Mouse (Mus musculus) MN1 (cell line): Measurements from ENCODE around the gene Atp5b.
"Not testable (repeated sequence)": the region's sequence is repeated elsewhere in the genome, so short reads cannot be mapped to it uniquely, and the experiment has no call there.

Source experiments
- DNase-seq: peaks from one replicate; pipeline ENCODE4 v3.0.0-alpha.2; 2016; ENCODE audit warnings: low spot score

The Atp5b gene

GRCm38 (mm10) chr10:128082880-128083421, at the start of gene Atp5b:
Gene Atp5b (plus strand): TSS chr10:128083273.
- DNase-seq = peak; percentile 100

DNA sequence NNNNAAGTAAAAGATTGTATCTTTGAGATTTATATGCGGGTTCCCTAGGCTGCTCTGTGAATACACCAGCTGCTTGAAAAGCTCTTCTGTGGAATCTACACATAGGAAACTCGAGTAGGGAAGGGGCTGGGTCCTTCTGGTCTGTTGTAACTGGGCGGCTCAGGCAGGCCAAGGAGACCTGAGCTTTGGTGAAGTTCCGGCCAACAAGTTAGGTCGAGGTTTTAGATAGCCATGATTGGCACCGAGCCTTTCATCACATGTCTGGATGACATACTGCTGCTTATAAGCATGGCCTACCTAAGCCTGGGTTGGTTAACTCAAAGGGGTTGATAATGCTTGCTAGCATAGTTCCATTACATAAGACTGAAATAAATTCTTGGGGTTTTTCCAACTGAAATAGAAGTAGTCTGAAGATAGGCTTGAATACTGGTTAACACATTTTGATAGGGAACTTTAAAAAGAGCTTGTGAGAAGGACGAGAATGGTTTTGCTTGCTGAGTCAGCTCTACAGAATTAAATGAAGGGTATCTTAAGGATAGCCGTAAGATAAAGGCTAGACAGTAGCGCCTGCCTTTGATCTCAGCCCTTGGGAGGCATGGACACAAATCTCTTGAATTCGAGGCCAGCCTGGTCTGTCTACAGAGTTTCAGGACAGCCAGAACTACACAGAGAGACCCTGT, 46.2 kb upstream of the Atp5b start:
- DNase-seq = peak; percentile 71

DNA sequence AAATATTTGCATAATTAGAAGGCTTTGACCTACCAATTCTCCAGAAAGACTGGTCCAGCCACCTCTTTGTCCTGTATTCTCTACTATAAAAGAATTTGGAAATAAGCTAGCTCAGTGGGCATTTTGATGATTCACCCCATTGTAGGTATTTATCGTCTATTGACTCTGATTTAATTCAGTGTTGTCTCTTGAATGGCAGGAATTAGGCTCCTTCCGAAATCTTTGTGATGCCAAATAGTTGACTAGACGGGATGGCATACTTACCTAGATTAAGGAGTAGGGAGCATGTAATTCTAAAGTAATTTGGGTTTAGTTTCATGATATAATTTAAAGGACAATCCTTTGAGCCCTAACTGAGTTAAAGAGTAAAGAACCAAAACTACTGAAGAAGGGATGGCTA, 45.2 kb upstream of the Atp5b start:
- no peak for DNase-seq

- no peak for DNase-seq
Observed at GRCm38 (mm10) chr10:128039167-128039566, 43.9 kb upstream of the Atp5b start.

DNA sequence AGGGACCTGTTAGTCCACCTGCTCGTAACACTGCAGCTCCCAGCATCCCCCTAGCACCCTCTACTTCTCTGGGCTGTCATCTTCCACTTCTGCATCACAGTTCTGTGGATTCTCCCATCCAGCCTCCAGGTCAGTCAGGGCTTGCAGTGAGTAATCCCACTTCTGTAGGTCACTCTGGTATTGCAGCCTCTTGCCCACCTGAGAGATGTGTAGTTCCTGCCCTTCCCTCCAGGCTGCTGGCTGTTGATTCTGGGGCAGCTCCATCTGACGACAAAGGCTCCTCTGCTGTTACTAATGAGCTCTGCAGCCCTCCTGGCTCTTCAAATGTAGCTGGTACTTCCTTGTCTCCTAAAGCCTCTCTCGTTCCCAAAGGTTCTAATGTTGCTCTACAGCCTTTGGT, 43.2 kb upstream of the Atp5b start:
- DNase-seq = peak; percentile 72

- DNase-seq = no peak
Observed at GRCm38 (mm10) chr10:128040293-128040692, 42.8 kb upstream of the Atp5b start.

DNA sequence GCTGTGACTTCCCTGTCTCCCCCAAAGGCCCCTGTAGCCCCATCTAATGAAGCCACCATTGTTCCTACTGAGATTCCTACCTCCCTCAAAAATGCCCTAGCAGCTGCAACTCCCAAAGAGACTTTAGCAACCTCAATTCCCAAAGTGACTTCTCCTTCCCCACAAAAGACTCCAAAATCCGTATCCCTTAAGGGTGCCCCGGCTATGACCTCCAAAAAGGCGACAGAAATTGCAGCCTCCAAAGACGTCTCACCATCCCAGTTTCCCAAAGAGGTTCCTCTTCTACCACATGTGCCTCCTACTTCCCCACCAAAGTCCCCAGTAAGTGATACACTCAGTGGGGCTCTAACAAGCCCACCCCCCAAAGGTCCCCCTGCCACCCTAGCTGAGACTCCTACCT, 41.4 kb upstream of the Atp5b start:
- DNase-seq = no peak

DNA sequence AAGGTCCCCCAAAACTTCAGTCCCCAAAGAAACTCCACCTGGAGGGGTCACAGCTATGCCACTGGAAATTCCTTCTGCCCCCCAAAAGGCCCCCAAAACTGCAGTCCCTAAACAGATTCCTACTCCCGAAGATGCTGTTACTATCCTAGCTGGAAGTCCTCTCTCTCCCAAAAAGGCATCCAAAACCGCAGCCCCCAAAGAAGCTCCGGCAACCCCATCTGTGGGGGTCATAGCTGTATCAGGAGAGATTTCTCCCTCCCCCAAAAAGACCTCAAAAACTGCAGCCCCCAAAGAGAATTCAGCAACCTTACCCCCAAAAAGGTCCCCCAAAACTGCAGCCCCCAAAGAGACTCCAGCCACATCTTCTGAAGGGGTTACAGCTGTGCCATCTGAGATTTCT, 40.6 kb upstream of the Atp5b start:
- no peak for DNase-seq

- DNase-seq = no peak
Observed at GRCm38 (mm10) chr10:128043041-128043835, 39.8 kb upstream of the Atp5b start.

DNA sequence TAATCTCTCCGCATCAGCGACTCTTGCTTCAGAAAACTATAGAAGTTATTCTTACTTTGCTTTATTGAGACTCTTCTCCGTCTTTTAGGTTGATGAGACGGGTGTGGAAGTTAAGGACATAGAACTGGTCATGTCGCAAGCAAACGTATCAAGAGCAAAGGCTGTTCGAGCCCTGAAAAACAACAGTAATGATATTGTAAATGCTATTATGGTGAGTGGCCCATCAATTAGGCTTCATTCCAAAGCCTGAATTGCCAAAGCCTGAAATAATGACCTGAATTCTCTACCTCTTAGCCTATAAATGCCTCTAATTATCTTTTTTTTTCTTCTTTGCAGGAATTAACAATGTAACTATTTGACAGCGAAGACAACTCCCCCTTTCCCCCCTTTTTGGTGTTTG, 34.9 kb upstream of the Atp5b start:
- no peak for DNase-seq

DNA sequence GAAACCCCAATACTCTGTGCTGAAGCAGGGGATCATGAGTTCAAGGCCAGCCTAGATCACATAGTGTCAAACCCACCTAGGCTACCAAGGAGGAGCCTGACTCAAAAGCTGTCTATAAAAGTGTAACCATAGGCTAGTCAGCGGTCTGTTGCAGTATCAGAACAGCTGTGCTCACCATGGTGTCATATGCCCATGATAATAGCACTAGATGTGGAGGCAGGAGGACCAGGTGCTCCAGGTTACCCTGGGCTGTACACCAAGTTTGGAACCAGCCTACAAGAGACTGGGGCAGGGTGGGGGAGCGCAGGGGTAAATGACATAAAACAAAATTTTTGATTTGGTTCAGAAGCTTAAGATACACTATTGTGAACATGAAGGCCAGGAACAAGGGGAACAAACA, 33.3 kb upstream of the Atp5b start:
- DNase-seq = no peak

- DNase-seq = no peak
Observed at GRCm38 (mm10) chr10:128050355-128050754, 32.7 kb upstream of the Atp5b start.

GRCm38 (mm10) chr10:128051589-128051988, 31.5 kb upstream of the Atp5b start:
- no peak for DNase-seq

DNA sequence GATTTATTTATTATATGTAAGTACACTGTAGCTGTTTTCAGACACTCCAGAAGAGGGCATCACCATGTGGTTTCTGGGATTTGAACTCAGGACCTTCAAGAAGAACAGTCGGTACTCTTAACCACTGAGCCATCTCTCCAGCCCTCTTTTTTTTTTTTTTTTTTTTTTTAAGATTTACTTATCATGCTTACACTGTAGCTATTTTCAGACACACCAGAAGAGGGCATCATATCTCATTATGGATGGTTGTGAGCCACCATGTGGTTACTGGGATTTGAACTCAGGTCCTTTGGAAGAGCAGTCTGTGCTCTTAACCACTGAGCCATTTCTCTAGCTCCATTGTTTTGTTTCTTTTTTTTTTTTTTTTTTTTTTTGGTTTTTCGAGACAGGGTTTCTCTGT, 30.9 kb upstream of the Atp5b start:
- not testable (repeated sequence) for DNase-seq

- no peak for DNase-seq
Observed at GRCm38 (mm10) chr10:128053001-128053400, 30.1 kb upstream of the Atp5b start.

DNA sequence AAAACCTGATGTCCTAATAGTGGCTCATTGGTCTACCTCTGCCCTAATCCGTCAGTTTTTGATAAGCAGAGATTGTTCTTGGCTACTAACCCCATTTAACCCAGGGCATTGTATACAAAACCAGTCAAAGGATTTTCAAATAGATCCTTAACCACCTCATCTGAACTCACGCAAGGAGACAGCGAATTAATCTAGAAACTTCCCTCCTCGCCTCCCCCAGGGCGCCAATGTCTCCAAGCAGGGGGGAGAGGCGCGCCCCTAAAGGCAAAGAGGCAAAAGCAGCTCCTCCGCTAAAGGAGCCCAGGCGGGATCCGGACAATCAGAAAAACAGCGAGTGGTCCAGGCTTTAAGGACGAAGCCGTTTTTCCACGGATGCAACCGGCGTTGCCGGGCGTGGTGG, 24.9 kb upstream of the Atp5b start:
- no peak for DNase-seq

DNA sequence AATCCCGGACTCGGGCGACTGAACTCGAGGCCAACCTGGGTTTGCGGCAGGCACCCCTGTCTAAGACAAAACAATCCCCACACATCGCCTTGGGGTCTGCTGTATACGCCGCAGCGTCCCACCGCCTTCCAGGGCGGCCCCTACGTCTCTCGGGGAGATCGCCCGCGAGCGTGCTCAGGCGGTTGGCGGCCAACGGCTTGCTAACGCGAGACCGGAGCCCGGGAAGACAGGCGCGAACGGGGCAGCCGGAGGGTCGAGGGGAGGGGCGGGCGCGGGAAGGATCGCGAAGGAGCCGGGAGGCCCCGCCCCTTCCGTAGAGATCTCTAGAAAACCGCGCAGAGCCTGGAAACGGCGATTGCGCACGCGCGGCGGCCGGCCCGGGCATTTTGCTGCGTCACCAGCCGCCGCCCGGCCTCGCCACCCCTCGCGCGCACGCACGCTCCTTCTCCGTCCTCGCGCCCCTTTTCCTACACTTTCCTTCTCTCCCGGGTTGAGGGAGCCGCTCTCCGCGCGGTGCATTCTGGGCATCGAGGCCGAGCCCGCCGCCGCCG, 24.4 kb upstream of the Atp5b start, which contains the start of gene Ptges3:
Gene Ptges3 (plus strand): TSS at position 354 of the 551 bp plus-strand sequence.
- DNase-seq = peak; percentile 100

DNA sequence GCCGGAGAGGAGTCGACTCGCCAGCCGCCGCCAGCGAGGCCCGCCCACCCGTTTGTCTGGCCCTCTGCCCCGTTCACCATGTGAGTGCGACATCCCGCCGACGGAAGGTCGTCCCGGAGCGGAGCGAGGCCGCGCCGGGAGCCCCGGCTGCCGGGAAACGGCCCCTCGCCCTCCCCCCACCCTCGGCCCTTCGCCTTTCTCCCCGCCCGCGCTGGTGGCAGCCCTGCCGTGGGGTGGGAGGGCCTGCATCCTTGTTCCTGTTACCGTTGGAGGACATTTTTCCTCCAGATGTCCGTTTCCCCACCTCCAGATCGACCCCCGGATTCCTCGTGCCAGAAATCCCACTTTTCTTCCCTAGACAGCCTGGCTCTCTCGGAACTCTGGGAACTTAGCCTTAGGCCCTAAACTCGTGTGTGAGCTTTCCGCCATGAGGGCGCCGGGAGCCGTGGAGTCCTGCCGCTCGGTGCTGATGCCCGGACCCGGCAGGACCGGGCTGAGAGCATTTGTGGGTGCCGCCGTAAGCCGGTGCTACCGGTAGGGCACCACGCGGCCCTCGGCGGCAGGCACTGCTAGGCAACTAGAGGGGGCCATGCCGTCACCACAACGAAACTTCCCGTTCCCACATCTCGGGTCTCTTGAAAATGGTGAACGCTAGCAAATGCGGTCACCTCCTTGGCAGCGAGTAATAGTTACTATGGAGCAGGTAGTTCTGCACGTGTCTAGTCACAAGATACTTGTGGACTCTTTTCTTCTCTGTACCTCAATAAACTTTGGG, 23.7 kb upstream of the Atp5b start:
- peak; percentile 92 for DNase-seq

GRCm38 (mm10) chr10:128061109-128061508, 22.0 kb upstream of the Atp5b start:
- no peak for DNase-seq

- DNase-seq = no peak
Observed at GRCm38 (mm10) chr10:128062221-128062989, 20.7 kb upstream of the Atp5b start.

DNA sequence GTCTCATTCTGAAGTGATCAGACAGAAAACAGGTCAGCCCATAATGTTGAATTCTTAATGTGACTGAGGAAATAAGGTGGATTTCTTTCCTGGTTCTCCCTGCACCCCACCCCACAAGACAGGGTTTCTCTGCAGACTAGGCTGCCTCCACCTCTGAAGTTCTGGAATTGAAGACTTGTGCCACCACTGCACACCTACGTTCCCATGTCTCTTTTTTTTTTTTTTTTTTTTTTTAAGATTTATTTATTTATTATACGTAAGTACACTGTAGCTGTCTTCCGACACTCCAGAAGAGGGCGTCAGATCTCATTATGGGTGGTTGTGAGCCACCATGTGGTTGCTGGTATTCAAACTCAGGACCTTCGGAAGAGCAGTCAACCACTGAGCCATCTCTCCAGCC, 17.0 kb upstream of the Atp5b start:
- DNase-seq = no peak
